Mouse (Mus musculus) forebrain, postnatal 0 days (tissue): ENCODE measurements around the gene Acr. TPM values are rescaled to one million over a fixed set of nuclear protein-coding genes. Genes with fewer than 3 reads are reported as not detected.

Experiments
- ATAC-seq: fragments of 200-750 bp; cut with Nextera tagmentation; 2 replicates; pipeline ENCODE4 v1.8.0; 2017; ENCODE audit warnings: mild to moderate bottlenecking, moderate library complexity
- DNase-seq: peaks from one replicate; pipeline ENCODE4 v3.0.0-alpha.2; 2015
- H3K27ac ChIP-seq: fragments of 300-500 bp; sonication (generic); 2 replicates; pipeline ENCODE4 v1.5.1; 2014; ENCODE audit warnings: low read depth, mild to moderate bottlenecking, antibody characterized with exemption, low read length, moderate library complexity, mixed read lengths
- H3K27me3 ChIP-seq: fragments of 300-500 bp; sonication (generic); 2 replicates; pipeline ENCODE4 v1.6.1; 2014; ENCODE audit warnings: mild to moderate bottlenecking, low read length, mixed read lengths; ENCODE audit not compliant: insufficient read depth
- H3K36me3 ChIP-seq: fragments of 300-500 bp; sonication (generic); 2 replicates; pipeline ENCODE4 v1.6.1; 2014; ENCODE audit warnings: mild to moderate bottlenecking, moderate library complexity; ENCODE audit not compliant: insufficient read depth
- H3K4me1 ChIP-seq: fragments of 300-500 bp; sonication (generic); 2 replicates; pipeline ENCODE4 v1.6.1; 2014; ENCODE audit warnings: antibody characterized with exemption; ENCODE audit not compliant: insufficient read depth
- H3K4me2 ChIP-seq: fragments of 300-500 bp; sonication (generic); 2 replicates; pipeline ENCODE4 v1.6.1; 2014; ENCODE audit warnings: low read depth, mild to moderate bottlenecking, moderate library complexity
- H3K4me3 ChIP-seq: fragments of 300-500 bp; sonication (generic); 2 replicates; pipeline ENCODE4 v1.5.1; 2014; ENCODE audit warnings: low read depth, low read length, mixed read lengths
- H3K9ac ChIP-seq: fragments of 300-500 bp; sonication (generic); 2 replicates; pipeline ENCODE4 v1.6.1; 2014; ENCODE audit warnings: mild to moderate bottlenecking
- H3K9me3 ChIP-seq: fragments of 300-500 bp; sonication (generic); 2 replicates; pipeline ENCODE4 v1.6.1; 2016; ENCODE audit warnings: low read length
- CTCF ChIP-seq: sonication (generic); IDR thresholded peaks from 2 replicates; pipeline ENCODE4 v1.5.1; 2016; ENCODE audit warnings: antibody characterized with exemption, control low read depth, low read depth
- WGBS: fragments of 180-500 bp; shearing (Covaris S2); extraction: QIAGEN DNeasy Blood & Tissue Kit; methylation state at CpG from one replicate; pipeline ENCODE4 v1.1.7; 2014; 5-methylcytosine and 5-hydroxymethylcytosine counted together
- polyA plus RNA-seq: library from polyadenylated mRNA; unstranded; fragments of >200 nt; fragmentation: Nextera tagmentation; extraction: Ambion mirVana; gene quantifications from 2 replicates; pipeline ENCODE4 v1.2.1, GENCODE M21; 2015
- total RNA-seq: library from RNA; depleted of rRNA; stranded (reverse); fragments of >200 nt; gene quantifications from 2 replicates; pipeline ENCODE4 v1.2.3, GENCODE M21; 2014; rRNA removed

The Acr gene
- 2.0 and 3.6 TPM in 2 replicates for total RNA-seq
- 1.3 and 2.0 TPM in 2 replicates for polyA plus RNA-seq

- no peak within 1 kb of the TSS for H3K4me2 ChIP-seq
- H3K27ac ChIP-seq, result no peak within 1 kb of the TSS
- no peaks in the 10 kb centered on the region for H3K27me3 ChIP-seq
- H3K9me3 ChIP-seq, result no peaks in the 10 kb centered on the region
- no peak within 1 kb of the TSS for H3K4me3 ChIP-seq
- 92% methylated on average over 6 of the region's 6 CpGs for WGBS
- TF ChIP-seq CTCF, result no peak
- H3K36me3 ChIP-seq, result no peaks in the 10 kb centered on the region; the same call in 1 of the 2 replicates
- DNase-seq (no peak), ATAC-seq (no peak)
- no peak within 1 kb of the TSS for H3K9ac ChIP-seq
- H3K4me1 ChIP-seq, result no peaks in the 10 kb centered on the region
These were observed at the start of gene Acr for GRCm38 (mm10) chr15:89568114-89568513. Gene Acr (plus strand): TSS chr15:89568326.

GRCm38 (mm10) chr15:89521951-89522350 is 46.2 kb upstream of the Acr start:
- Histone ChIP-seq H3K9me3 (no peaks in the 10 kb centered on the region), H3K9ac (no peak overlapping the region), H3K27me3 (no peaks in the 10 kb centered on the region; the same call in 1 of the 2 replicates), H3K4me1 (0 out of 2 replicates have a peak, but pooled peaks cover 5% of the 10 kb centered on the region), H3K4me2 (no peak overlapping the region), H3K4me3 (no peak overlapping the region), H3K36me3 (peaks cover 13% of the 10 kb centered on the region; the same call in 1 of the 2 replicates), H3K27ac (no peak overlapping the region)
- ATAC-seq (no peak), DNase-seq (no peak)
- WGBS, result 83% methylated on average over 7 of the region's 7 CpGs
- TF ChIP-seq CTCF, result no peak

- DNase-seq (no peak), ATAC-seq (no peak)
- Histone ChIP-seq H3K4me1 (0 out of 2 replicates have a peak, but pooled peaks cover 5% of the 10 kb centered on the region), H3K4me3 (no peak overlapping the region), H3K9me3 (no peaks in the 10 kb centered on the region), H3K27me3 (no peaks in the 10 kb centered on the region; the same call in 1 of the 2 replicates), H3K36me3 (peaks cover 13% of the 10 kb centered on the region; the same call in 1 of the 2 replicates), H3K9ac (no peak overlapping the region), H3K4me2 (peak overlapping the region; percentile 90), H3K27ac (no peak overlapping the region)
- 87% methylated on average over 10 of the region's 10 CpGs for WGBS
- no peak for TF ChIP-seq CTCF
These were observed 45.4 kb upstream of the Acr start for GRCm38 (mm10) chr15:89522566-89523282.

GRCm38 (mm10) chr15:89523283-89523832 is 44.8 kb upstream of the Acr start:
- ATAC-seq, result peak; percentile 74
- H3K27ac ChIP-seq, result no peak overlapping the region
- peak overlapping the region; percentile 60 for H3K4me3 ChIP-seq
- H3K27me3 ChIP-seq, result no peaks in the 10 kb centered on the region; the same call in 1 of the 2 replicates
- no peak for DNase-seq
- peak overlapping the region; percentile 56 for H3K9ac ChIP-seq
- no peaks in the 10 kb centered on the region for H3K9me3 ChIP-seq
- H3K4me2 ChIP-seq, result peak overlapping the region; percentile 90
- 15% methylated on average over 13 of the region's 47 CpGs for WGBS
- H3K36me3 ChIP-seq, result peaks cover 13% of the 10 kb centered on the region; the same call in 1 of the 2 replicates
- H3K4me1 ChIP-seq, result 0 out of 2 replicates have a peak, but pooled peaks cover 5% of the 10 kb centered on the region
- TF ChIP-seq CTCF, result no peak

DNA sequence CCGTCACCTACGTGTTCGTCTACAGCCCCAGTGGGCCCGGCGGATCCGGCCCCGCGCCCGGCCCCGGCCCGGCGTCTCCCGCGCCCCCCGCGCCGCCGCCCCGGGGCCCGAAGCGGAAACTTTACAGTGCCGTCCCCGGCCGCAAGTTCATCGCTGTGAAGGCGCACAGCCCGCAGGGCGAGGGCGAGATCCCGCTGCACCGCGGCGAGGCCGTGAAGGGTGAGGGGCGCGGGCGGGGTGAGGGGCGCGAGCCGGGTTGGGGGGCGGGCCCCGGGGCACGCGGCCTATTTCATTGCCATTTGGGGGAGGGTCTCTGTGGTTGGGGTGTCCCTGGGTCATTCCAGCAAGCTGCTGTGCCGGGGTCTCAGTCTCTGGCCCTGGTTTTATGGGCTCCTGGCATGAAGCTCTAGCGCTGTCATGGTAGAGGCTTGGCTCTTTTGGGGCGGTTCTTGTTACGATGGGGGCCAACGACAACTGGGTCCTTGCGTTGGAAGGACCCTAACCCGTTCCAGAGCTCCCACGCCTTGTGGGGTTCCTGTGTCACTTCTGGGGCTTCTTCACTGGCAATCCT is 44.0 kb upstream of the Acr start:
- ATAC-seq, result peak; percentile 42; the same call in 1 of the 2 replicates
- no peak for TF ChIP-seq CTCF
- H3K4me3 ChIP-seq, result peak overlapping the region; percentile 60
- 0 out of 2 replicates have a peak, but pooled peaks cover 5% of the 10 kb centered on the region for H3K4me1 ChIP-seq
- H3K36me3 ChIP-seq, result peaks cover 13% of the 10 kb centered on the region; the same call in 1 of the 2 replicates
- H3K9ac ChIP-seq, result peak overlapping the region; percentile 56
- no peak for DNase-seq
- no peaks in the 10 kb centered on the region; the same call in 1 of the 2 replicates for H3K27me3 ChIP-seq
- peak overlapping the region; percentile 90 for H3K4me2 ChIP-seq
- no peaks in the 10 kb centered on the region for H3K9me3 ChIP-seq
- WGBS, result 6% methylated on average over 49 of the region's 52 CpGs
- H3K27ac ChIP-seq, result no peak overlapping the region

- DNase-seq (no peak), ATAC-seq (no peak)
- H3K9ac ChIP-seq, result no peak overlapping the region
- H3K4me2 ChIP-seq, result peak overlapping the region; percentile 90
- H3K9me3 ChIP-seq, result no peaks in the 10 kb centered on the region
- WGBS, result 68% methylated on average over 8 of the region's 8 CpGs
- peaks cover 13% of the 10 kb centered on the region; the same call in 1 of the 2 replicates for H3K36me3 ChIP-seq
- H3K4me1 ChIP-seq, result 0 out of 2 replicates have a peak, but pooled peaks cover 5% of the 10 kb centered on the region
- H3K27me3 ChIP-seq, result no peaks in the 10 kb centered on the region; the same call in 1 of the 2 replicates
- peak overlapping the region; percentile 60 for H3K4me3 ChIP-seq
- TF ChIP-seq CTCF, result no peak
- H3K27ac ChIP-seq, result no peak overlapping the region
These were observed 43.3 kb upstream of the Acr start for GRCm38 (mm10) chr15:89524611-89525415.
